Mouse (Mus musculus): Measurements from ENCODE around the gene Fam114a1. TPM values are rescaled to one million over a fixed set of nuclear protein-coding genes. Genes with fewer than 3 reads are reported as not detected.

Gene Fam114a1
- polyA plus RNA-seq, 1 experiment from 2014 or later = 6.6 TPM

DNA sequence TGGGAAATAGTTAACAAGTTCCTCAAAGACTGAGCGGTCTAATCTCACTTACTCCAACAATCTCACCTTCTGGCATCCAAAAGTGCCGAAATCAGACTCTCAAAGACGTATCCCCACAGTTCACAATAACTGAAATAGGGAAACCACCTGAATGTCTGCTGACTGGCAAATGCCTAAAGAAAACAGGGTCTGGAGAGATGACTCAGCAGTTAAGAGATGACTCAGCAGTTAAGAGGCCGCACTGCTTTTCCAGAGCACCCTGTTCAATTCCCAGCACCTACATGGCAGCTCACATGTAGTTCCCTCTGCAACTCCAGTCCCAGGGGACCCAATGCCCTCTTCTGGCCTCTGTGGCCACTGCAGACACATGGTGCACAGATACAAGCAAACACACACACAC lies 108.2 kb downstream of the Fam114a1 start:
- whole genome bisulfite sequencing = 95% methylated on average over 4 of the region's 4 CpGs
- no peak for ATAC-seq
- H3K9ac ChIP-seq (ENCODE audit: low read depth, low read length) = no peak overlapping the region
- H3K4me2 ChIP-seq (ENCODE audit: low read length) = no peak overlapping the region
- no peaks in the 10 kb centered on the region for H3K27me3 ChIP-seq (ENCODE audit: control insufficient read depth, insufficient read depth, low read depth, low read length)
- no peaks in the 10 kb centered on the region for H3K4me1 ChIP-seq (ENCODE audit: control insufficient read depth, insufficient read depth, low read length)
- no peaks in the 10 kb centered on the region for H3K36me3 ChIP-seq (ENCODE audit: control insufficient read depth, insufficient read depth, low read length)
- H3K27ac ChIP-seq (ENCODE audit: low read length) = no peak overlapping the region
- H3K9me3 ChIP-seq (replicated peaks; ENCODE audit: control insufficient read depth, low read length, poor library complexity, severe bottlenecking) = no peaks in the 10 kb centered on the region
- H3K4me3 ChIP-seq (ENCODE audit: low read depth, low read length) = no peak overlapping the region

DNA sequence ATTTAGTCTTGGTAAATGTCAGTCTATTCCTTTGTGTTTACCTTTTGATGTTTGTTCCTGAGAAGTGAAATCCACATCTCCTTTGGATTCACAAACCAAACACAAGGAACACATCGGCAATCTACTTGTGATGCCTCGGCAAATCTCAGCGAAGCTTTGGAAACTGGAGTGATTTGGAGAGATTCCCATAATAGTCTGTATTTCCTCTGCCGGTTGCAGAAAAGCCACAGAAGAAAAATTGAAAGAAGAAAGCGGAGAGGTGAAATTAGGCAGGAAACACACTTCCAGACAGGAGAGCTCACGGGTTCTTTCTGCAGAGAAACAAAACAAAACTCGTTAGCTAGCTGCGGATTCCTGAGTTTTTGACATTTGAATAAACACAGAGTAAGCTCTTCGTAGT lies 110.0 kb downstream of the Fam114a1 start:
- H3K4me2 ChIP-seq (ENCODE audit: low read length) = no peak overlapping the region
- H3K9me3 ChIP-seq (replicated peaks; ENCODE audit: control insufficient read depth, low read length, poor library complexity, severe bottlenecking) = no peaks in the 10 kb centered on the region
- ATAC-seq = no peak
- no peaks in the 10 kb centered on the region for H3K36me3 ChIP-seq (ENCODE audit: control insufficient read depth, insufficient read depth, low read length)
- H3K27me3 ChIP-seq (ENCODE audit: control insufficient read depth, insufficient read depth, low read depth, low read length) = no peaks in the 10 kb centered on the region
- no peak overlapping the region for H3K9ac ChIP-seq (ENCODE audit: low read depth, low read length)
- no peak overlapping the region for H3K27ac ChIP-seq (ENCODE audit: low read length)
- 68% methylated on average over 9 of the region's 9 CpGs for WGBS
- 0 out of 2 replicates have a peak overlapping the region, but pooled peaks have one; percentile 1 for H3K4me3 ChIP-seq (ENCODE audit: low read depth, low read length)
- H3K4me1 ChIP-seq (ENCODE audit: control insufficient read depth, insufficient read depth, low read length) = no peaks in the 10 kb centered on the region

- Histone ChIP-seq H3K9ac (ENCODE audit: low read depth, low read length) (no peak overlapping the region), H3K9me3 (replicated peaks; ENCODE audit: control insufficient read depth, low read length, poor library complexity, severe bottlenecking) (no peaks in the 10 kb centered on the region), H3K36me3 (ENCODE audit: control insufficient read depth, insufficient read depth, low read length) (no peaks in the 10 kb centered on the region), H3K27ac (ENCODE audit: low read length) (no peak overlapping the region), H3K4me2 (ENCODE audit: low read length) (no peak overlapping the region), H3K27me3 (ENCODE audit: control insufficient read depth, insufficient read depth, low read depth, low read length) (no peaks in the 10 kb centered on the region), H3K4me1 (ENCODE audit: control insufficient read depth, insufficient read depth, low read length) (no peaks in the 10 kb centered on the region), H3K4me3 (ENCODE audit: low read depth, low read length) (no peak overlapping the region)
- 81% methylated on average over 4 of the region's 4 CpGs for WGBS
- no peak for ATAC-seq
Measured at GRCm38 (mm10) chr5:65081836-65082235, 112.0 kb downstream of the Fam114a1 start.

GRCm38 (mm10) chr5:65086522-65086921 lies 116.7 kb downstream of the Fam114a1 start:
- 89% methylated on average over 6 of the region's 6 CpGs for WGBS
- no peaks in the 10 kb centered on the region for H3K9me3 ChIP-seq (replicated peaks; ENCODE audit: control insufficient read depth, low read length, poor library complexity, severe bottlenecking)
- no peaks in the 10 kb centered on the region for H3K4me1 ChIP-seq (ENCODE audit: control insufficient read depth, insufficient read depth, low read length)
- no peaks in the 10 kb centered on the region; the same call in 1 of the 2 replicates for H3K27me3 ChIP-seq (ENCODE audit: control insufficient read depth, insufficient read depth, low read depth, low read length)
- no peak overlapping the region for H3K4me2 ChIP-seq (ENCODE audit: low read length)
- H3K36me3 ChIP-seq (ENCODE audit: control insufficient read depth, insufficient read depth, low read length) = no peaks in the 10 kb centered on the region
- no peak for ATAC-seq
- no peak overlapping the region for H3K27ac ChIP-seq (ENCODE audit: low read length)
- H3K9ac ChIP-seq (ENCODE audit: low read depth, low read length) = no peak overlapping the region
- no peak overlapping the region for H3K4me3 ChIP-seq (ENCODE audit: low read depth, low read length)

DNA sequence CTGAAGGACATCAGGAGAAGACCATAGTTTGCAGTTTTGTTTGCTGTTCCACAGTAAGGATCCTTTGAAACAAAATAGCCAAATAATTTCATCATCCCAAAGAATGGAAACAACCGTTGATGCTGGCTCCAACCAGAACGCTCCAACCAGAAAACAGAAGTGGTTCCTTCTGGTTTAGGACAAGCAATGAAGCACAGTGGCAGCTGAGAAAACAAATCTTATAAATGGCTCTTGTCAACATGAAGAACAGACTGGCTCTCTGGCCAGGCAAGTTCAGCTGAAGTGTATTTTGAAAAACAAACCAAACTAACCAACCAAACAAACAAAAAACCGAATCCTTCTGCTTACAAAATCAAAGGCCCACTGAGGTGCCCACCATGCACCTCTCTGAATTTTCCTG lies 119.8 kb downstream of the Fam114a1 start:
- Histone ChIP-seq H3K9me3 (replicated peaks; ENCODE audit: control insufficient read depth, low read length, poor library complexity, severe bottlenecking) (no peaks in the 10 kb centered on the region), H3K4me1 (ENCODE audit: control insufficient read depth, insufficient read depth, low read length) (no peaks in the 10 kb centered on the region), H3K36me3 (ENCODE audit: control insufficient read depth, insufficient read depth, low read length) (no peaks in the 10 kb centered on the region), H3K4me3 (ENCODE audit: low read depth, low read length) (no peak overlapping the region), H3K27ac (ENCODE audit: low read length) (no peak overlapping the region), H3K9ac (ENCODE audit: low read depth, low read length) (no peak overlapping the region), H3K4me2 (ENCODE audit: low read length) (no peak overlapping the region), H3K27me3 (ENCODE audit: control insufficient read depth, insufficient read depth, low read depth, low read length) (no peaks in the 10 kb centered on the region; the same call in 1 of the 2 replicates)
- WGBS = 90% methylated on average over 3 of the region's 3 CpGs
- ATAC-seq = no peak

GRCm38 (mm10) chr5:65091184-65091858 lies 121.5 kb downstream of the Fam114a1 start:
- no peak overlapping the region for H3K27ac ChIP-seq (ENCODE audit: low read length)
- no peak overlapping the region for H3K4me3 ChIP-seq (ENCODE audit: low read depth, low read length)
- no peak for ATAC-seq
- no peak overlapping the region for H3K9ac ChIP-seq (ENCODE audit: low read depth, low read length)
- no peaks in the 10 kb centered on the region for H3K36me3 ChIP-seq (ENCODE audit: control insufficient read depth, insufficient read depth, low read length)
- H3K4me1 ChIP-seq (ENCODE audit: control insufficient read depth, insufficient read depth, low read length) = no peaks in the 10 kb centered on the region
- no peaks in the 10 kb centered on the region for H3K9me3 ChIP-seq (replicated peaks; ENCODE audit: control insufficient read depth, low read length, poor library complexity, severe bottlenecking)
- H3K4me2 ChIP-seq (ENCODE audit: low read length) = no peak overlapping the region
- H3K27me3 ChIP-seq (ENCODE audit: control insufficient read depth, insufficient read depth, low read depth, low read length) = no peaks in the 10 kb centered on the region; the same call in 1 of the 2 replicates
- WGBS = 83% methylated on average over 11 of the region's 11 CpGs

MicroRNAs within 50 kb of the gene (microRNA counts, 519-probe panel; counts per million panel counts)
- microRNA mmu-miR-574-3p (2,236 counts per million, percentile 64 among the panel's probes with 10 or more counts), microRNA mmu-miR-574-5p (1,770 counts per million, percentile 36 among the panel's probes with 10 or more counts)

Small RNAs within 50 kb of the gene (microRNA-seq; reads per million reads assigned to microRNA genes)
- gene Mir574 = 23.1 reads per million, percentile 38 among the genes with 10 or more reads in this experiment

Other genes starting within 250 kb of the Fam114a1 start
- 19.1 and 25.1 TPM in 2 replicates for gene Klf3, start 166.7 kb upstream of the Fam114a1 start, polyA plus RNA-seq (2015; fragmentation: Nextera tagmentation; extraction: Ambion mirVana)
- 0.22 and 0.28 TPM in 2 replicates for gene Tlr1, start 36.5 kb upstream of the Fam114a1 start, polyA plus RNA-seq (2015; fragmentation: Nextera tagmentation; extraction: Ambion mirVana)
- gene Tlr6, start 10.0 kb upstream of the Fam114a1 start, polyA plus RNA-seq (2015; fragmentation: Nextera tagmentation; extraction: Ambion mirVana) = 0.23 and 0.36 TPM in 2 replicates
- gene Tmem156, start 122.1 kb downstream of the Fam114a1 start, polyA plus RNA-seq (2015; fragmentation: Nextera tagmentation; extraction: Ambion mirVana) = 0.20 TPM in 1 of 2 replicates, not detected in the other
- 61.6 and 63.9 TPM in 2 replicates for gene Klhl5, start 137.5 kb downstream of the Fam114a1 start, polyA plus RNA-seq (2015; fragmentation: Nextera tagmentation; extraction: Ambion mirVana)
- 12.6 and 15.2 TPM in 2 replicates for gene Wdr19, start 229.6 kb downstream of the Fam114a1 start, polyA plus RNA-seq (2015; fragmentation: Nextera tagmentation; extraction: Ambion mirVana)

Measured in midbrain, embryonic 16.5 days (tissue).